Mouse (Mus musculus) mesoderm, embryonic 11.5 days (tissue): ENCODE results near the gene Gm49396.

ENCODE experiments used
- DNase-seq: peaks from one replicate; pipeline ENCODE4 v3.0.0-alpha.2; 2012; ENCODE audit warnings: low read depth, low spot score

The Gm49396 gene

DNA sequence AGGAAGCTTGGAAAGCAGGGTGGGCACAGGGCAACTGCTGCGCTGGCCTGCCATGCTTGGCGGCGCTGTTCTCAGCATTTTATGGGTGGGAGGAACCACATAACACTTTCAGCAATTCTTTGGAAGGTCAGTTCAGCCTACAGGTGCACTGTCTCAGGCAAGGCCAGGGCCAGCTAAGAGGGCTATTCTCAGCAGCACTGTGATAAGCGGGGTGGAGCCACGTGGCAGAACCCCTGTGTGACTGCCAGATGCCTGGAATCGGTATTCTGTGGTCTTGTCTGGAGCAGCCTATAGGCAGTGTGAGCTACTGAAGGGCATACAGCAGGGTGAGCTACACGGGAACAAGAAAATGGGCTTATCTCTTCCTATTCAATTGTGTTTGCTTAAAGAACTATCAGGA is 46.9 kb downstream of the Gm49396 start:
- no peak for DNase-seq

DNA sequence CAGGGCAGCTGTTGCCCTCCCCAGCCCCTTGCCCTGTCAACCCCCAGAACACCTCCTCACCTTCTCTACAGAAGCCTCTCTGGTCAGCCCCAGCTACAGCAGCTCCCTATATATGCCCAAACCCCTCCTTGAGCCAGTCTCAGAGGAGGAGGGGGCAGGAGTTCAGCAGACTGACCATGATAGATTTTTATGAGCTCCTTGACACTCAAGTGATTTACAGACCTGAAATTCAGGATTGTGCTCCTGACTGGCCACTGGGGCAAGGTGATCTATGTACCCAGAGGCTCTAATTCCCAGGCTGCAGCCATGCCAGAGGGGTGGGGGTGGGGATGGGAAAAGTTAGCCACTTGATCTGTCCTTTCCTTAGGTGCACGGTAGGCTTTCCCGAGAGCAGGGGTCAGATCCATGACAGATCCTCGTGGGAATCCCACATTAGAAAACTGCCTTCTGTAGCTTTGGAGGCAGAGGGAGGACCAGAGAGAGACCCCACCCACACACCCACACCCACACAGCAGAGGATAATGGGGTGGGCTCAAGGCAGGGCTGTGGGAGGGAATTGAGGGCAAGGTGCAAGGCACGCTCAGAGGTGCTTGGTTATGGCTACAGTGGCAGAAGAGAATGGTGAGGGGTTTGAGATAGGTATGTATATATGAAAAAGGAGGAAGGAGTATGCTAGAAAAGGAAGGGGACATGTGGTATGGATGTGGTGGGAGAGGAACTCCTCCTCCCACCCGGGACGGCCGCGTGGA is 49.7 kb downstream of the Gm49396 start, which contains the start of gene Upk1a:
Gene Upk1a (minus strand): TSS at position 194 of the 749 bp plus-strand sequence.
- no peak for DNase-seq

DNA sequence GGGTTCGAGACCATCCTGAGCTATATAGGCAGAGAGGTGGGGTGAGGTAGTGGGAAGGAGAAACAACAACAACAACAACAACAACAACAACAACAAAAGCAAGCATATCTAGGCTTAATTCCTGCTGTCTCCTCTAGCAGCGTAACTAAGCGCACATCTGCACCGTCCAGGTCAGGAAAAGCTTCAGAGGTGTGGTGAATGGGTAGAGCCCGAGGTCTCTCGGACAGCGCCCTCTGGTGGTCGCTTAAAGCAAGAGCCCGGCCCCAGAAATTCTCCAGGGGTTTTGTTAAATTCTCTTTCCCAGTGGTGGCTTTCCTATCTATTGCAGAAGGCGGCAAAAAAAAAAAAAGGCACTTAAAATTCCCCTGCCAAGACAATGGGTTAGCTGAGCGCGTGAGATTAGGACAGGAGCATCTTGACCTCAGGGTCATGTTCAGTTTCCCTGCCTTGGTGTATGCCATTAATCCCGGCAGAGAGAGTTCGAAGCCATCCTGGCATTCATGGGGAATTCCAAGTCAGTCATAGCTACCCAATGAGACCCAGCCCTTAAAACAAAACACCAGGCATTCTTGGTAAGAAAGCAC is 50.5 kb downstream of the Gm49396 start:
- peak; percentile 75 for DNase-seq

DNA sequence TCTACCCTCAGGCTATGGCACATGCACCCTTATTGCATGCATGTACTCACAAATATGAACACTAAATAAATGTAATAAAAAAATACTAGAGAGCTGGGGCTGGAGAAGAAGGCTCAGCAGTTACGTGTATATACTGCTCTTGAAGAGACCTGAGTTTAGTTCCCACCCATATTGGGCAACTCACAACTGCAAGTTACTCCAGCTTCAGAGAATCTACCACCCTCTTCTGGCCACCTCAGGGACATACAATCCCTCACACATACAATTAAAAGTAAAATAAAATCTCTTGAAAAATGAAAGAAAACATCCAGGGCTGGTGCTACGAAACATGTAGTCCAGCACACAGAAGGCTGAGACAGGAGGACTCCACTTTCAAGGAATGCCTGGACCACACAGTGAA is 51.3 kb downstream of the Gm49396 start:
- no peak for DNase-seq

DNA sequence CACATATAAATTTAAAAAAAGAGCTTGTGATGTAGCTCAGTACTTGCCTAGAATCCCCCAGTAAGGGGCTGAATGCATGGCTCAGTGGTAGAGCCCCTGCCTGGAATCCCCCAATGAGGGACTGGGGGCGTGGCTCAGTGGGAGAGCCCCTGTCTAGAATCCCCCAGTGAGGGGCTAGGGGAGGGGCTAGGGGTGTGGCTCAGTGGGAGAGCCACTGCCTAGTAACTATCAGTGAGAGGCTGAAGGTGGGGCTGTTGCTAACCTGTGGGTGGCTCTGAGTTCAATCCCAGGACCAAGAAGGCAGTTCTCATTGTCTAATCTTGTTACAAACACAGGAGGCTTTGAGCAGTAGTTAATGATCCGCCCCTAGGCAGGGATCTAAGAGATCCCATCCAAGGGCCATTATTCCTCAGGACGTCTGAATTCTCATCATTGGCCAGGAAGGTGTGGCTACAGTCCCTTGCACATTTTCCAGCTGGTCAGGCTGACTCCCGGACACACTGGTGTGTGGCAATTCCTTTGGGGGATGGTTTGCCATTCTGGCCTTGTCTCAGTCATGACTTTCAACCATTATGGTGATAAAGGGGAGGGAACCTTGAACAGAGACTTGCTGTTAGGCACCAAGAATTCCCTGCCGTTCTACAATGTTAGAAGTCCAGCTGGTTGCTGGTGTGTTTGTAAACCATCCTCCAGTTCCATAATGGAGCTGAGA is 52.1 kb downstream of the Gm49396 start:
- no peak for DNase-seq
